Mouse (Mus musculus) kidney, adult 2 months (tissue): ENCODE data around the gene Rin2. TPM values are rescaled to one million over a fixed set of nuclear protein-coding genes. Genes with fewer than 3 reads are reported as not detected.

Experiments used
- DNase-seq: peaks from one replicate; pipeline ENCODE4 v3.0.0; 2021
- H3K27ac ChIP-seq: fragments of 200-500 bp; 2 replicates; pipeline ENCODE4 v1.5.1; 2012; ENCODE audit warnings: low read depth, low read length, control low read depth, inconsistent platforms; ENCODE audit not compliant: insufficient read depth
- H3K27me3 ChIP-seq: fragments of 200-500 bp; replicated peaks from 2 replicates; pipeline ENCODE4 v1.6.1; 2012; ENCODE audit warnings: mild to moderate bottlenecking, moderate library complexity, low read length, inconsistent platforms; ENCODE audit not compliant: control insufficient read depth, insufficient read depth
- H3K36me3 ChIP-seq: fragments of 200-500 bp; 2 replicates; pipeline ENCODE4 v1.6.1; 2012; ENCODE audit warnings: mild to moderate bottlenecking, moderate library complexity, low read length, inconsistent platforms; ENCODE audit not compliant: control insufficient read depth, insufficient read depth
- H3K4me1 ChIP-seq: fragments of 200-500 bp; 2 replicates; pipeline ENCODE4 v1.6.1; 2011; ENCODE audit warnings: low read length; ENCODE audit not compliant: control insufficient read depth, insufficient read depth
- H3K4me3 ChIP-seq: fragments of 200-500 bp; 2 replicates; pipeline ENCODE4 v1.5.1; 2011; ENCODE audit warnings: mild to moderate bottlenecking, low read depth, low read length, control low read depth; ENCODE audit not compliant: insufficient read depth
- CTCF ChIP-seq: fragments of 200-500 bp; conservative IDR thresholded peaks from 2 replicates; pipeline ENCODE4 v1.5.1; 2011; ENCODE audit warnings: low read depth, mild to moderate bottlenecking, control low read depth, low read length, moderate library complexity, mixed read lengths; ENCODE audit not compliant: insufficient read depth, insufficient read length
- POLR2A ChIP-seq: fragments of 200-500 bp; IDR thresholded peaks from one replicate; pipeline ENCODE4 v1.6.1; 2011; ENCODE audit warnings: low read depth, low read length, control low read depth
- WGBS: fragments of 180-500 bp; shearing (Covaris S2); methylation state at CpG from one replicate; pipeline ENCODE4 v1.1.7; 2018; 5-methylcytosine and 5-hydroxymethylcytosine counted together
- polyA plus RNA-seq: library from polyadenylated mRNA; depleted of rRNA; stranded (reverse); fragments of >200 nt; gene quantifications from 2 replicates; pipeline ENCODE4 v1.2.3, GENCODE M21; 2012

The Rin2 gene
- polyA plus RNA-seq, 1 experiment = 18.8 TPM

GRCm38 (mm10) chr2:145752572-145752971 is 77.6 kb downstream of the Rin2 start:
- H3K27me3 ChIP-seq = no peaks in the 10 kb centered on the region
- no peak for DNase-seq
- no peaks in the 10 kb centered on the region for H3K36me3 ChIP-seq
- H3K4me1 ChIP-seq = no peaks in the 10 kb centered on the region
- TF ChIP-seq CTCF (no peak), POLR2A (no peak)
- WGBS = 72% methylated on average over 6 of the region's 6 CpGs
- H3K27ac ChIP-seq = no peak overlapping the region
- no peak overlapping the region for H3K4me3 ChIP-seq

GRCm38 (mm10) chr2:145753973-145754372 is 79.0 kb downstream of the Rin2 start:
- Histone ChIP-seq H3K27me3 (no peaks in the 10 kb centered on the region), H3K36me3 (no peaks in the 10 kb centered on the region), H3K4me3 (no peak overlapping the region), H3K4me1 (no peaks in the 10 kb centered on the region), H3K27ac (no peak overlapping the region)
- 81% methylated on average over 7 of the region's 7 CpGs for WGBS
- TF ChIP-seq CTCF (no peak), POLR2A (no peak)
- no peak for DNase-seq

- no peak overlapping the region for H3K27ac ChIP-seq
- H3K36me3 ChIP-seq = no peaks in the 10 kb centered on the region
- no peak overlapping the region for H3K4me3 ChIP-seq
- TF ChIP-seq CTCF = no peak
- no peak for TF ChIP-seq POLR2A
- 73% methylated on average over 12 of the region's 12 CpGs for WGBS
- DNase-seq = no peak
- no peaks in the 10 kb centered on the region for H3K27me3 ChIP-seq
- no peaks in the 10 kb centered on the region for H3K4me1 ChIP-seq
These were observed 81.1 kb downstream of the Rin2 start for GRCm38 (mm10) chr2:145755864-145756822.

- DNase-seq = peak; percentile 28
- TF ChIP-seq POLR2A = no peak
- no peak for TF ChIP-seq CTCF
- WGBS = 47% methylated on average over 3 of the region's 3 CpGs
These were observed 85.1 kb downstream of the Rin2 start for GRCm38 (mm10) chr2:145760121-145760520.

GRCm38 (mm10) chr2:145761436-145761835 is 86.4 kb downstream of the Rin2 start:
- TF ChIP-seq CTCF (no peak), POLR2A (no peak)
- Histone ChIP-seq H3K27ac (no peak overlapping the region), H3K36me3 (no peaks in the 10 kb centered on the region), H3K27me3 (no peaks in the 10 kb centered on the region), H3K4me3 (no peak overlapping the region), H3K4me1 (no peaks in the 10 kb centered on the region)
- no peak for DNase-seq

More at GRCm38 (mm10) chr2:145760121-145760520, 85.1 kb downstream of the Rin2 start:
- Histone ChIP-seq H3K4me1 (no peaks in the 10 kb centered on the region), H3K27ac (no peak overlapping the region), H3K27me3 (no peaks in the 10 kb centered on the region), H3K4me3 (no peak overlapping the region), H3K36me3 (no peaks in the 10 kb centered on the region)

GRCm38 (mm10) chr2:145769964-145770363 is 94.9 kb downstream of the Rin2 start:
- H3K27me3 ChIP-seq = no peaks in the 10 kb centered on the region
- no peak overlapping the region for H3K4me3 ChIP-seq
- H3K4me1 ChIP-seq = peaks cover 4% of the 10 kb centered on the region; the same call in 1 of the 2 replicates
- no peak for DNase-seq
- H3K27ac ChIP-seq = no peak overlapping the region
- TF ChIP-seq CTCF (no peak), POLR2A (no peak)
- WGBS = 65% methylated on average over 10 of the region's 10 CpGs
- no peaks in the 10 kb centered on the region for H3K36me3 ChIP-seq
